In genomic region chr10:116424921-116425320, GRCm38 (mm10) we compare ENCODE assay signal across 15 mouse cellular contexts. TPM values are rescaled to one million over a fixed set of nuclear protein-coding genes. Genes with fewer than 3 reads are reported as not detected.
DNase-seq lines count a peak whose midpoint lies in the region; ATAC-seq and TF ChIP-seq lines count a peak whose summit lies in the region.
"Had no signal": no experiment of that assay in that cellular context is flagged by ENCODE, and none has a peak within 500 bp of the region (broad histone marks: within the 10 kb centered on the region; RNA-seq: fewer than 3 reads in every experiment).

No protein-coding gene starts in this region.

- no peak overlapping the region for H3K4me3 ChIP-seq in forebrain, embryonic 16.5 days (replicated peaks; ENCODE audit: low read length)
- no peak overlapping the region for H3K4me3 ChIP-seq in forebrain, embryonic 12.5 days (replicated peaks)
- no peak overlapping the region for H3K4me3 ChIP-seq in C2C12 (ENCODE audit: insufficient read depth, poor library complexity, severe bottlenecking)
- H3K4me3 ChIP-seq: limb, embryonic 15.5 days; neural tube, embryonic 12.5 days had no signal

- no peak overlapping the region for H3K4me2 ChIP-seq in forebrain, embryonic 16.5 days (ENCODE audit: low read length)
- H3K4me2 ChIP-seq in forebrain, embryonic 12.5 days = no peak overlapping the region
- H3K4me2 ChIP-seq: limb, embryonic 15.5 days; neural tube, embryonic 12.5 days had no signal

- H3K4me1 ChIP-seq in forebrain, embryonic 16.5 days (replicated peaks; ENCODE audit: control insufficient read depth, insufficient read depth, low read length) = 0 out of 2 replicates have a peak, but pooled peaks cover 2% of the 10 kb centered on the region
- H3K4me1 ChIP-seq in forebrain, embryonic 12.5 days = no peaks in the 10 kb centered on the region; the same call in 1 of the 2 replicates
- H3K4me1 ChIP-seq: neural tube, embryonic 12.5 days had no signal

- no peaks in the 10 kb centered on the region for H3K36me3 ChIP-seq in forebrain, embryonic 16.5 days (ENCODE audit: control insufficient read depth, insufficient read depth)
- 0 out of 2 replicates have a peak, but pooled peaks cover 8% of the 10 kb centered on the region for H3K36me3 ChIP-seq in forebrain, embryonic 12.5 days (replicated peaks)
- H3K36me3 ChIP-seq in C2C12 (ENCODE audit: control insufficient read depth, insufficient read depth) = no peaks in the 10 kb centered on the region
- H3K36me3 ChIP-seq: limb, embryonic 15.5 days had no signal

- no peaks in the 10 kb centered on the region for H3K9me3 ChIP-seq in forebrain, embryonic 16.5 days (ENCODE audit: control insufficient read depth, low read length)
- H3K9me3 ChIP-seq in forebrain, embryonic 12.5 days = no peaks in the 10 kb centered on the region
- H3K9me3 ChIP-seq: limb, embryonic 15.5 days had no signal

- ATAC-seq in forebrain, embryonic 16.5 days = 0 out of 2 replicates have a peak, but pooled peaks have one; percentile 15
- ATAC-seq in forebrain, embryonic 12.5 days (ENCODE audit: low FRiP score) = no peak
- ATAC-seq: forebrain, postnatal 0 days had no signal

- no peak for TF ChIP-seq CTCF in C2C12 (IDR thresholded peaks at IDR 0.05; ENCODE audit: control insufficient read depth, insufficient read depth, insufficient read length)

- no peak overlapping the region for H3K27ac ChIP-seq in forebrain, embryonic 16.5 days (ENCODE audit: low read length)
- no peak overlapping the region for H3K27ac ChIP-seq in forebrain, embryonic 12.5 days
- H3K27ac ChIP-seq: limb, embryonic 15.5 days; neural tube, embryonic 12.5 days; stomach, postnatal 0 days had no signal

- WGBS in forebrain, embryonic 16.5 days = 61% methylated on average over 6 of the region's 6 CpGs
- whole genome bisulfite sequencing in forebrain, embryonic 12.5 days = 87% methylated on average over 6 of the region's 6 CpGs

- peak; percentile 58 for DNase-seq in cerebellum, adult 11-12 months
- peak; percentile 51 to 68 for DNase-seq in cerebellum, postnatal 25 days
- no peak for DNase-seq in heart, postnatal 4 days
- DNase-seq in adrenal gland, postnatal 36 days = no peak
- DNase-seq: forebrain, postnatal 0 days; lung, postnatal 10 days had no signal

- no peak overlapping the region for H3K9ac ChIP-seq in forebrain, embryonic 16.5 days (replicated peaks; ENCODE audit: low read depth, low read length)
- H3K9ac ChIP-seq in forebrain, embryonic 12.5 days = no peak overlapping the region
- H3K9ac ChIP-seq: forebrain, postnatal 0 days; limb, embryonic 15.5 days; neural tube, embryonic 12.5 days had no signal

- H3K27me3 ChIP-seq in forebrain, embryonic 16.5 days (replicated peaks; ENCODE audit: control insufficient read depth, insufficient read depth, low read length) = no peaks in the 10 kb centered on the region
- no peaks in the 10 kb centered on the region for H3K27me3 ChIP-seq in forebrain, embryonic 12.5 days
- no peaks in the 10 kb centered on the region for H3K27me3 ChIP-seq in C2C12 (ENCODE audit: control insufficient read depth, insufficient read depth, insufficient read length)
- H3K27me3 ChIP-seq: limb, embryonic 15.5 days; neural tube, embryonic 12.5 days had no signal

- H3K79me2 ChIP-seq in C2C12 (ENCODE audit: control insufficient read depth, insufficient read depth) = no peaks in the 10 kb centered on the region

- H3K79me3 ChIP-seq in C2C12 (ENCODE audit: low read depth) = no peaks in the 10 kb centered on the region

- no peak overlapping the region for H3ac ChIP-seq in C2C12 (ENCODE audit: control insufficient read depth, insufficient read length, low read depth)

TF ChIP-seq in C2C12, 6 proteins besides CTCF, POLR2A, EP300 and RAD21:
- TF ChIP-seq USF1 (IDR thresholded peaks at IDR 0.05; ENCODE audit: low read depth) = no peak
- TF ChIP-seq MYOD1 (IDR thresholded peaks at IDR 0.05; ENCODE audit: control insufficient read depth, insufficient read length, low read depth) = no peak
- peak; percentile 76 for TF ChIP-seq MAX (IDR thresholded peaks at IDR 0.05)
- no peak for TF ChIP-seq CEBPB (IDR thresholded peaks at IDR 0.05; ENCODE audit: low read depth)
- TF ChIP-seq FOSL1 (IDR thresholded peaks at IDR 0.05; ENCODE audit: insufficient read depth, low read length, poor library complexity, severe bottlenecking) = no peak
- no peak for TF ChIP-seq MYOG (IDR thresholded peaks at IDR 0.05; ENCODE audit: control insufficient read depth, extremely low read depth, insufficient read length)
TF ChIP-seq in C2C12: peak in this region for 1.

RNA-seq across cellular contexts. Expression of gene Kcnmb4, which starts 48.8 kb away (rescaled TPM):
- 21.2 and 23.1 TPM in 2 replicates for polyA plus RNA-seq in forebrain, embryonic 16.5 days (2015; fragmentation: Nextera tagmentation; extraction: Ambion mirVana)
- polyA plus RNA-seq in forebrain, embryonic 12.5 days (2016; fragmentation: Nextera tagmentation; extraction: Ambion mirVana) = 9.3 and 10.9 TPM in 2 replicates
- 14.1 TPM for polyA plus RNA-seq in C2C12 (2012; fragmentation: generic; extraction: Trizol)
- total RNA-seq in heart, postnatal 4 days (2021) = 1 to 10 TPM; 2.6 to 2.9 TPM
- 10 to 100 TPM in 1 of 2 experiments, 1 to 10 TPM in 1; 1.4 to 14.3 TPM for total RNA-seq in adrenal gland, postnatal 36 days (2021)
- total RNA-seq: gastrocnemius, adult 18-20 months; hematopoietic stem cell, adult 5-6 weeks; megakaryocyte, adult 5-6 weeks had no signal

Comparison
In these comparisons a context has a peak if more than half of its experiments do, and no peak if none do; other contexts are left out.
1. DNase-seq: peak in cerebellum, adult 11-12 months (single experiment) and cerebellum, postnatal 25 days (2 of 2); none in heart, postnatal 4 days (single experiment) and adrenal gland, postnatal 36 days (0 of 2).